Mouse (Mus musculus): ENCODE results near the gene Olfr1358. TPM values are rescaled to one million over a fixed set of nuclear protein-coding genes. Genes with fewer than 3 reads are reported as not detected.
"Not testable (repeated sequence)": the region's sequence is repeated elsewhere in the genome, so short reads cannot be mapped to it uniquely, and the experiment has no call there.

Olfr1358 gene
- polyA plus RNA-seq, 1 experiment from 2014 or later: not detected

DNA sequence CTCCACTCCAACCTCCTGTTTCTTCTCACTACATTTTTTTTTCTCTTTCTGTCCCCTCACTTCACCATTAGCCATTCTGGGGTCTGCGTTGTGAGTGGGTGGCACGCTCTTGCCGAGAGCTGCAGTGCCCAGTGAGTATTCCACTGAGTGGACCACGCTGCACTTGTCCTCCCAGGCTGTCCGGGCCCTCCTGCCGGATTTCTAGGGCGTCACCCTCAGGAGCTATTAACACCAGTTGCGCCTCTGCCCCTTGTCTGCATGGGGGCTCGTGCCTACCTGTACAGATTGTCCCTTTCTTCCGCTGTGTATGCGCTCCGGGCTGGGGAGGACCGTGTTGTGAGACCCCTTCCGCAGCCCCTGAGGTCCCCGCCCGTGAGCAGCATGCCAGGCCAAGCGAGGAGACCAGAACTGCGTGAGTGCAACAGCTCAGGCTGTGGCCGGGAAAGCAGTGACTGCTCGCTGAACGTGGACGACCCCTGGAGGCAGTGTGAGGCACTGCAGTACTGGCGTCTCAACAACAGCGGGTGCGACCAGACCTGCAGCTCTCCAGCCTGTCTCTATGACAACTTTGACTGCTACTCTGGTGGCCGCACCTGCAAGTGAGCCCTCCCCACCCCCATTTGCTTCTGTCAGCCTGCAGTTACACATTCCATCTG is 29.7 kb upstream of the Olfr1358 start:
- Histone ChIP-seq H3K9me3 (no peaks in the 10 kb centered on the region), H3K4me3 (replicated peaks) (peak overlapping the region; percentile 23), H3K9ac (replicated peaks) (peak overlapping the region; percentile 39; the same call in 1 of the 2 replicates), H3K27ac (no peak overlapping the region), H3K27me3 (peaks cover 16% of the 10 kb centered on the region), H3K36me3 (no peaks in the 10 kb centered on the region), H3K4me2 (replicated peaks) (peak overlapping the region; percentile 52), H3K4me1 (replicated peaks) (peaks cover 4% of the 10 kb centered on the region; the same call in 1 of the 2 replicates)
- ATAC-seq: peak; percentile 82
- 8% methylated on average over 26 of the region's 26 CpGs for WGBS

DNA sequence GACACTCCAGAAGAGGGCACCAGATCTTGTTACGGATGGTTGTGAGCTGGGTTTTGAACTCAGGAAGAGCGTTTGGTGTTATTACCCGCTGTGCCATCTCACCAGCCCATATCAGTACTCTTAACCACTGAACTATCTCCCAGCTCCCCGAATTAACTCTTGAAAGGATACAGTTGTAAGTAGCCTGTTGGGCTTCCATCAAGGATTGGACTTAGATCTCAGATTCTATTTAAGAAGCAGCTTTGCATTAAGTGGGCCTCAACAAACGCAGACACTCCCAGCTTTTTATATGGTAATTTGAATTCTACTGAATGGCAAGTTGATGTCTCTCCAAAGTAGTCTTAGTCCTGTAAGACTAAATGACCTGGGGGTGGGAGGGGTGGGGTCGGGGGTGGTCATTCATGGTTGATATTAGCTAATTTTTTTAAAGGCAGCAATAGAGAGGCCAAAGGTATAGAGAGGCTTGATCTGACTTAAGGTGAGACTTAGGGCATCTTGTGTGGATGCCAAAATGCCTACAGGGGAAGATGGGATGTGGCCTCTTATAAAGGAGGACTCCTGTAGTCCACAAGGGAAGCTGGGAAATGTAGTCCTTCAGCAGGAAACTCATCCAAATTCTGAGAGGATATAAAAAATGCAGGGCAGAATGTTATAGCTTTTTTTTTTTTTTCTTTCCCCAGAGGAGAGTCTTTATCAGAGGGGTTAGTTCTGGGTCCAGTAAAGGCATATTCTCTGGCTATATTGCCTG is 14.1 kb upstream of the Olfr1358 start:
- no peak overlapping the region for H3K27ac ChIP-seq
- no peaks in the 10 kb centered on the region for H3K27me3 ChIP-seq
- no peak overlapping the region for H3K4me3 ChIP-seq (replicated peaks)
- H3K9me3 ChIP-seq: no peaks in the 10 kb centered on the region
- WGBS: 76% methylated on average over 6 of the region's 6 CpGs
- no peak for ATAC-seq
- no peaks in the 10 kb centered on the region for H3K4me1 ChIP-seq (replicated peaks)
- H3K9ac ChIP-seq (replicated peaks): no peak overlapping the region
- H3K36me3 ChIP-seq: no peaks in the 10 kb centered on the region
- H3K4me2 ChIP-seq (replicated peaks): no peak overlapping the region

DNA sequence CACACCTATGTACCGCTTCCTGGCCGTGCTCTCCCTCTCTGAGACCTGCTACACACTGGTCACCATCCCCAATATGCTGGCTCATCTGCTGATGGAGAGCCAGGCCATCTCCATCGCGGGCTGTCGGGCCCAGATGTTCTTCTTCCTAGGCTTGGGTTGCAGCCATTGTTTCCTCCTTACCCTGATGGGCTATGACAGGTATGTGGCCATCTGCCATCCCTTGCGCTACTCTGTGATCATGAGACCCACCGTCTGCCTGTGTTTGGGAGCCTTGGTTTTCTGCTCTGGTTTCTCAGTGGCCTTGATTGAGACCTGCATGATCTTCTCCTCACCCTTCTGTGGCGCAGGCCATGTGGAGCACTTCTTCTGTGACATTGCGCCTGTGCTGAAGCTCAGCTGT is 2.6 kb downstream of the Olfr1358 start:
- 90% methylated on average over 9 of the region's 9 CpGs for WGBS
- Histone ChIP-seq H3K9ac (replicated peaks) (no peak overlapping the region), H3K9me3 (no peaks in the 10 kb centered on the region), H3K4me3 (replicated peaks) (no peak overlapping the region), H3K27me3 (no peaks in the 10 kb centered on the region), H3K4me1 (replicated peaks) (no peaks in the 10 kb centered on the region), H3K27ac (no peak overlapping the region), H3K4me2 (replicated peaks) (no peak overlapping the region), H3K36me3 (no peaks in the 10 kb centered on the region)
- no peak for ATAC-seq

DNA sequence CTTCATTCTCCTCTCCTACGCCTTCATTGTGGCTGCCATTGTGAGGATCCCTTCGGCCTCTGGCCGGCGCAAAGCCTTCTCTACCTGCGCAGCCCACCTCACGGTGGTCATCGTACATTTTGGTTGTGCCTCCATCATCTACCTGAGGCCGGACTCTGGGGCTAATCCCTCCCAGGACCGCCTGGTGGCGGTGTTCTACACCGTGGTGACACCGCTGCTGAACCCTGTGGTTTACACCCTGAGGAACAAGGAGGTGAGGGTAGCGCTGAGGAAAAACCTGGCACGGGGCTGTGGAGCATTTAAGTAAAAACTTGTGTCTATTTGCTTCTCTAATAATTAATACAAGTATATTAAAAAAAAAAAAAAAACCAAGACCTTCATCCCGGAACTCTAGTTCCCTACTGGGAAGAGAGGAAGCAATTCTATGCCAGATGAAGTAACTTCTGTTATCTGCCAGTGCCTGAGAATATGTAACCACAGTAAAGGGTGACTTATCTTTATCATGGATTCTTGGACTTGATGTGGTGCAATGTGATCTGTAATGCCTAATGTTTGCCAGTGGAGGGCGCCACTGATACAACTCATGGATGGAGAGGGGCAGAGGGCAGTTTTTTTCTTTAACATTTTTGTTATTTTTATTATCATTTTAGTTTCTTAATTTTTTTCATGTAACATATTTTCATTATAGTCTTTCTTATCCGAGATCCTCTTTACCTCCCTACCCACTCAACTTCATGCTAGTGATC is 3.2 kb downstream of the Olfr1358 start:
- WGBS: 58% methylated on average over 17 of the region's 17 CpGs
- ATAC-seq: no peak
- H3K27me3 ChIP-seq: no peaks in the 10 kb centered on the region
- no peaks in the 10 kb centered on the region for H3K36me3 ChIP-seq
- H3K9ac ChIP-seq (replicated peaks): no peak overlapping the region
- H3K9me3 ChIP-seq: no peaks in the 10 kb centered on the region
- no peaks in the 10 kb centered on the region for H3K4me1 ChIP-seq (replicated peaks)
- no peak overlapping the region for H3K4me3 ChIP-seq (replicated peaks)
- no peak overlapping the region for H3K27ac ChIP-seq
- H3K4me2 ChIP-seq (replicated peaks): no peak overlapping the region

DNA sequence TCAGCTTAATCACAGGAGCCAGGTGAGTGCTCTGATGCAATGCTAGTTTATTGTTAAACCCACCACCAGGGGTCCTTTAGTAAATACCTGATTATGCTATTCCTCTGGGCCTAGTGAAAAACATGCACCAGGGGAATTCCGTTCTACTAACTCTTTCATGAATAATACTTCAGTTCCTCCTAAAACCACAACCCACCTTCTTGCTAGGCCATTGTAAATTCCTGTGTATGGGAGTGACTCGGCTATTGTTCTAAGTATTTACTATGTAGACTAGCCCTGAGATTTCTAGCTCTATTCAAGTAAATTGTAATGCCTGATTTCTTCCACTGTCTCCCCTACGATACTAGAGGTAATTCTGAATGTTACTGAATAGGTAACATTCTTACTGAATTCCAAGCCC is 7.8 kb downstream of the Olfr1358 start:
- 48% methylated on average over 3 of the region's 3 CpGs for WGBS
- not testable (repeated sequence) for H3K4me1 ChIP-seq (replicated peaks); H3K4me3 ChIP-seq (replicated peaks); H3K9ac ChIP-seq (replicated peaks); H3K4me2 ChIP-seq (replicated peaks); ATAC-seq; H3K27me3 ChIP-seq; H3K36me3 ChIP-seq; H3K9me3 ChIP-seq; H3K27ac ChIP-seq

DNA sequence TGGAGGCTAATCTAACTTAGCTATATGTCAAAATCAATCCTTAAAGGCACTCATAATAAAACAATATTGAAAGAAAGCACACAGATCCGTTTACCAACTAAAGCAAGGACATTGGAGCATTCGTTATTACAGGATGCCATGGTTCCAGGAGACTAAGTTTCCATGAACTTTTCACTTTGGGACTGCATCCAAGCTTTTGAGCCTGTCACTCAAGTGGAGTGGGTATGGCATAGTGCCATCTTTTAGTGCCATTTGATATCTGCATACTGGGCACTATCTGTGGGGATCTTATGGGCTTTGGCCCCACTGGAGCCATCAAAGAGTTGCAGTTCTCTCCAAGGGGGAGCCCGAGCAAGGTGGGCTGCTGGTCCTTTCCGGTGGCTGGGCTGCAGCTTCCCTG is 8.3 kb downstream of the Olfr1358 start:
- Histone ChIP-seq H3K4me2 (replicated peaks) (no peak overlapping the region), H3K27ac (no peak overlapping the region), H3K36me3 (no peaks in the 10 kb centered on the region), H3K4me1 (replicated peaks) (no peaks in the 10 kb centered on the region), H3K9ac (replicated peaks) (no peak overlapping the region), H3K9me3 (no peaks in the 10 kb centered on the region), H3K27me3 (no peaks in the 10 kb centered on the region), H3K4me3 (replicated peaks) (no peak overlapping the region)
- 72% methylated on average over 4 of the region's 4 CpGs for WGBS
- ATAC-seq: no peak

DNA sequence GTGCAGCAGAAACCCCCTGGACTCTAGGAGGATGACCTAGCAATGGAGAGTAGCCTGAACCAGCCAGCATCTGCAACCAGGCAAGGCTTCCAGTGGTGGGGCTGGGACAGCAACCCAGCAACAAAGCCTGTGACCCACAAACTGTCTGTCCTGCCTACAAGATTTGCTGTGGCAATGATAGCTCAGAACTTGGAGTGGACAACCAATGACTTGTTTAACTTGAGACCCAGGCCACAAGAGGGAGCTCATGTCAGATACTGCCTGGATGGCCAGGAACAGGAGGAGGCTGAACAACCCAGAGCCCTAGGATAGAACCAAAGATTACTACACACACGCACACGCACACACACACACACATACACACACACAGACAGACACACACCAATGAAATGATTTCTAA is 23.7 kb downstream of the Olfr1358 start:
- Histone ChIP-seq H3K4me1 (replicated peaks) (no peaks in the 10 kb centered on the region), H3K4me3 (replicated peaks) (no peak overlapping the region), H3K27me3 (no peaks in the 10 kb centered on the region), H3K36me3 (no peaks in the 10 kb centered on the region), H3K27ac (no peak overlapping the region), H3K9me3 (no peaks in the 10 kb centered on the region), H3K4me2 (replicated peaks) (no peak overlapping the region), H3K9ac (replicated peaks) (no peak overlapping the region)
- no peak for ATAC-seq
- WGBS: 86% methylated on average over 2 of the region's 2 CpGs

DNA sequence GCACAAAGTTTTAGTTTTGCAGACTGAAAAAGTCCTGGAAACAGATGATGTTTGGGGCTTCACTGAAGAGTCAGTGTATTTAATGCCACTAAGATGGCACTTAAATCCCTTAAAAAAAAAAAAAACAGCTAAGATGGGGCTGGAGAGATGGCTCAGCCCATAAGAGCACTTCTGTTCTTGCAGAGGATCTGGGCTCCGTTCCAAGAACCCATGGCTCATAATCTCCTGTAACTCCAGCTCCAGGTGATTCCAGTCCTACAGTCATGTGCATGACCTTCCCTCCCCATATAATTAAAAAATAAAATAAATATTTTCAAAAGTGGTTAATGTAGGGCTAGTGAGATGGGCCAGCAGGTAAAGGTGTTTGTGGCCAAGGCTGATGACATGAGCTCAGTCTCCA is 47.8 kb downstream of the Olfr1358 start:
- Histone ChIP-seq H3K4me1 (replicated peaks) (no peaks in the 10 kb centered on the region), H3K27ac (no peak overlapping the region), H3K36me3 (no peaks in the 10 kb centered on the region), H3K9me3 (no peaks in the 10 kb centered on the region), H3K27me3 (no peaks in the 10 kb centered on the region), H3K9ac (replicated peaks) (no peak overlapping the region), H3K4me2 (replicated peaks) (no peak overlapping the region), H3K4me3 (replicated peaks) (no peak overlapping the region)
- ATAC-seq: no peak
- WGBS: 93% methylated on average over 1 of the region's 1 CpGs

DNA sequence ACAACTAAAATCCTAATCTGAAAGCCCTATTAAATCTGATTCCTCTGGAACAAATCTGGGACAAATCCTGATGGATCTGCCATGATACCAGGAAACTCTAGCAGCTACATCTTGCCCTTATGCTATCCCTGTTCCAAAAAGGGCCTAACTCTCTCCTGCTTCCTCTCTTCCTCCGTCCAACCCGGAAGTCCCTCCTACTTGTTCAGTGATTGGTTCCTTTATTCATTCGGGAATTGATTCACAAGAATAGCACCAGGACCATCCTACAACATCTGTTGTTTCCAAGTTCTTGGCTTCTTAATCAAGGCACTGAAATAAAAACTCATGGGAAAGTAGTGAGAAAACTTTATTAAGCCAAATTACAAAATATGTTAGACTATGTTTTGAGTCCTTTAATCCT is 52.0 kb downstream of the Olfr1358 start:
- Histone ChIP-seq H3K4me1 (replicated peaks) (no peaks in the 10 kb centered on the region), H3K36me3 (no peaks in the 10 kb centered on the region), H3K27ac (no peak overlapping the region), H3K4me2 (replicated peaks) (no peak overlapping the region), H3K4me3 (replicated peaks) (no peak overlapping the region), H3K9ac (replicated peaks) (no peak overlapping the region), H3K9me3 (no peaks in the 10 kb centered on the region), H3K27me3 (no peaks in the 10 kb centered on the region)
- WGBS: 80% methylated on average over 3 of the region's 3 CpGs
- ATAC-seq: no peak

DNA sequence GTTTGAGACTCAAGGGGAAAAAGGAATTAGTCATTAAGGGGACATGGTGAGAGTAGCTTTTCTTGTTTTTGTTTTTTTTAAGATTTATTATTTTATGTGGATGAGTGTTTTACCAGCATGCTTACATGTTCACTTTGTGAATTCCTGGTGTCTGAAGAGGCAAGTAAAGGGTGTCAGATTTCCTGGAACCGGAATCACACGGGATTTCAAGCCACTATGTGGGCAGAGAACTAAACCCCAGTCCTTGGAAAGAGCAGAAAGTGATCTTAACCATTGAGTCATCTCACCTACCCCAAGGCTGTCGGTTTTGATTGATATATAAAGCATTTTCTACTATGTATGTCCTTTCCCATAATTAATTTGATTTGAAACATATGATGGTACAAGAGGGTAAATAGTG is 52.5 kb downstream of the Olfr1358 start:
- ATAC-seq: no peak
- Histone ChIP-seq H3K9me3 (no peaks in the 10 kb centered on the region), H3K36me3 (no peaks in the 10 kb centered on the region), H3K4me3 (replicated peaks) (no peak overlapping the region), H3K4me1 (replicated peaks) (no peaks in the 10 kb centered on the region), H3K27me3 (no peaks in the 10 kb centered on the region), H3K27ac (no peak overlapping the region), H3K9ac (replicated peaks) (no peak overlapping the region), H3K4me2 (replicated peaks) (no peak overlapping the region)
- WGBS: 58% methylated on average over 3 of the region's 3 CpGs
